Mouse (Mus musculus) ES-Bruce4 (cell line): Measurements from ENCODE around the gene Rapgef4. TPM values are rescaled to one million over a fixed set of nuclear protein-coding genes. Genes with fewer than 3 reads are reported as not detected.

Source experiments
- H3K27ac ChIP-seq: 2 replicates; pipeline ENCODE4 v1.5.1; 2012; ENCODE audit warnings: low read length, inconsistent platforms; ENCODE audit not compliant: insufficient read depth
- H3K27me3 ChIP-seq: 2 replicates; pipeline ENCODE4 v1.6.1; 2012; ENCODE audit warnings: mild to moderate bottlenecking, low read length, inconsistent platforms; ENCODE audit not compliant: control insufficient read depth, poor library complexity, insufficient read depth, severe bottlenecking
- H3K36me3 ChIP-seq: 2 replicates; pipeline ENCODE4 v1.6.1; 2012; ENCODE audit warnings: inconsistent platforms, mild to moderate bottlenecking, low read length, moderate library complexity; ENCODE audit not compliant: control insufficient read depth, poor library complexity, insufficient read depth, severe bottlenecking
- H3K4me1 ChIP-seq: one replicate; pipeline ENCODE4 v1.8.1; 2011; ENCODE audit warnings: low read length; ENCODE audit not compliant: control insufficient read depth, insufficient read depth
- H3K4me3 ChIP-seq: 2 replicates; pipeline ENCODE4 v1.5.1; 2011; ENCODE audit warnings: low read depth, mild to moderate bottlenecking, low read length
- H3K9ac ChIP-seq: 2 replicates; pipeline ENCODE4 v1.6.1; 2012; ENCODE audit warnings: low read depth, mild to moderate bottlenecking, inconsistent platforms; ENCODE audit not compliant: poor library complexity, severe bottlenecking
- H3K9me3 ChIP-seq: replicated peaks from 2 replicates; pipeline ENCODE4 v1.6.1; 2012; ENCODE audit warnings: mild to moderate bottlenecking, low read length, inconsistent platforms; ENCODE audit not compliant: control insufficient read depth, poor library complexity, insufficient read depth, severe bottlenecking
- CTCF ChIP-seq: IDR thresholded peaks from one replicate; pipeline ENCODE4 v1.8.1; 2011; ENCODE audit warnings: low read depth, low read length
- EP300 ChIP-seq: IDR thresholded peaks from 2 replicates; pipeline ENCODE4 v1.6.1; 2011; ENCODE audit warnings: low read depth, low read length; ENCODE audit not compliant: insufficient read depth
- POLR2A ChIP-seq: IDR thresholded peaks from one replicate; pipeline ENCODE4 v1.8.1; 2011; ENCODE audit warnings: low read length; ENCODE audit not compliant: insufficient read depth
- polyA plus RNA-seq: library from polyadenylated mRNA; stranded (reverse); fragments of >200 nt; gene quantifications from 2 replicates; pipeline ENCODE4 v1.2.4, GENCODE M21; 2011; ENCODE audit warnings: low read depth; ENCODE audit not compliant: missing spikeins, insufficient read depth, insufficient read length

Rapgef4 gene
- polyA plus RNA-seq, 1 experiment: not detected

DNA sequence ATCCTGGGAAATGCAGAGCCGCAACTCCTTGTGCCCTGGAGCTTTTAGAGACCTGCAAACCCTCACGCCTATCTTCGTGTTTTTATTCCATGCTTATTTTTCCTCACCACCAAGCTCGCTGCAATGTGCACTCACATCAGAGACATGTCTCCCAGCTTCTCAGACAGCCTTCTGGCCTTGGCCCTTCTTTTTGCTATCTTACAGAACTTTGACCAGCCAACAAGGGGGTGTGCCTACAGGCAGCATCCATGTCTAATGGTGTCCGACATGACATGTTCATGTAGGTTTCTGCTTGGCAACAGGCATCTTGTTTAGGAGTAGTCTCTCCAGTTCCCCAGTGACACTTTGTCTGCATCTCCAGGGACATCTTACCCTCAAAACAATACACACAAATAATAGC lies 56.3 kb downstream of the Rapgef4 start:
- H3K4me3 ChIP-seq: no peak overlapping the region
- TF ChIP-seq POLR2A (no peak), CTCF (no peak), EP300 (no peak)

DNA sequence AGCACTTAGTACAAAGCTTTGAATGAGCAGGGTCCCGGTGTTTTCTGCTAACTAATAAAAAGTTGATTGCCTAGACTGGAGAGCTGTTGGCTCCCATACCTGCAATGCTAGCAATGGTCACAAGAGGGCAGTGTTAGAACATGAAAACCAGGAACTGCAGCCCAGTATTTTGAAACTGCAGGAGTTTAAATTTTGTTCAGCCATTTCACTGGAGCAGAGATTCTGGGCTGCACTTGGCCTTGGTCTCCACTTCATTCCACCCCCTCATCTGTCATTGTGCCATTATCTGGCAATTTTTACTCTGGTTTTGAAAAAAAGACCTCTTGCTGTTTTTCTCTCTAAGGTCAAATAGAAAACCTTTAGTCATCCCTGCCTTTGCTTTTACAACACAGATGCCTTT lies 57.2 kb downstream of the Rapgef4 start:
- no peak for TF ChIP-seq POLR2A
- no peak for TF ChIP-seq EP300
- peak; percentile 1 for TF ChIP-seq CTCF
- no peaks in the 10 kb centered on the region for H3K27me3 ChIP-seq
- H3K36me3 ChIP-seq: no peaks in the 10 kb centered on the region
- no peak overlapping the region for H3K4me3 ChIP-seq
- no peaks in the 10 kb centered on the region for H3K4me1 ChIP-seq
- H3K27ac ChIP-seq: no peak overlapping the region
- no peaks in the 10 kb centered on the region for H3K9me3 ChIP-seq
- H3K9ac ChIP-seq: no peak overlapping the region

More for the DNA sequence above, 56.3 kb downstream of the Rapgef4 start:
- no peak overlapping the region for H3K9ac ChIP-seq
- no peaks in the 10 kb centered on the region for H3K36me3 ChIP-seq
- no peak overlapping the region for H3K27ac ChIP-seq
- no peaks in the 10 kb centered on the region for H3K9me3 ChIP-seq
- H3K27me3 ChIP-seq: no peaks in the 10 kb centered on the region
- H3K4me1 ChIP-seq: no peaks in the 10 kb centered on the region

DNA sequence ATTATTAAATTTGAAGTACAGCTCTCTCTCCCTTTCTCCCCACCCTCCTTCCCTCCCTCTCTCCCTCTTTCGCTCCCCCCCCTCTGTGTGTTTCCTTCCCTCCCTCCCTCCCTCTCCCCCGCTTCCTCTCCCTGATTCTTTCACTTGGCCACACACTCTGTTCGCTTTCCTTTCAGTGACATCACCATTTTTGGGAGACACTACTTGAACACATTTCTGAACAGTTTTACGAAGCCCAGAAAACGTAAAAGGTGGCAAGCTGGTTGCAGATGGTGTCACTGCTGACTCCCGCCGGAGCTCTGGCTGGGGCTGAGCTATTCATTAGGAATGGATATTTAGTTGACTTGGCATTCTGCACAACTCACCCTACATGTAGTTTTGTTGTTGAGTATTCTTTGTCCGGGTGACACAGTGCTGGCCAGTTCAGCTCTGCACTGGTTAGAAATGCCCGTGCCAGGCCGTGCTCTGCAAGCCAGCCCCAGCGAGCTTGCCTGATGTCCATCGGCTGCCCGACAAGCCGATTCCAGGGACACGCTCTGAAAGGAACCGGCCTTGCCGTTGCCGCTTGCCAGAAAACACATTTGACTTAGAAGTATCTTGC lies 57.7 kb downstream of the Rapgef4 start:
- TF ChIP-seq EP300 (no peak), CTCF (no peak), POLR2A (no peak)
- Histone ChIP-seq H3K4me3 (no peak overlapping the region), H3K9me3 (no peaks in the 10 kb centered on the region), H3K9ac (no peak overlapping the region), H3K27me3 (no peaks in the 10 kb centered on the region), H3K27ac (no peak overlapping the region), H3K36me3 (no peaks in the 10 kb centered on the region), H3K4me1 (no peaks in the 10 kb centered on the region)

DNA sequence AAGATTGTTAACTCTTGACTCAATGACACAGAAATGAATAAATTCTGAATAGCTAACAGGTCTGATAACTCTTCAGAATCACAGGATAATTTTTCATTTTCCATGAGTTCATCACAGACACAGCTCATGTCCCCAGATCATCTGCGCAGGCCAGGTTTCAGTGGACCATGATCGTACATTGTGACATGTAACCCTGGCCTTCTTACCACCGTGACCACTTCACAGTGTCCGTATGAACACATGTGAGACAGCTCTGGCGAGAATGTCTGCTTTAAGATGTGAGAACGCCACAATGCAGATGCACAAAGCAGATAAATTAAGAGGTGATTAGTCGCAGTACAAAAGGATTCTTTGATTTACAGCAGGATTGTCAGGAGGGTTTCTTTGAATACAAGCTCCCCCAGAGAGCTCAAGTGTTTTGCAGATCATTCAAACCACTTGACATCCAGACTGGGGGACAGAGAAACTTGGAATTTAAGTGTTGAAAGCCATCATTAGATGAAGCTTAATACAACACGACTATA lies 58.5 kb downstream of the Rapgef4 start:
- Histone ChIP-seq H3K36me3 (no peaks in the 10 kb centered on the region), H3K4me1 (no peaks in the 10 kb centered on the region), H3K27me3 (no peaks in the 10 kb centered on the region), H3K4me3 (no peak overlapping the region), H3K27ac (no peak overlapping the region), H3K9me3 (no peaks in the 10 kb centered on the region), H3K9ac (no peak overlapping the region)
- no peak for TF ChIP-seq EP300
- no peak for TF ChIP-seq POLR2A
- no peak for TF ChIP-seq CTCF

DNA sequence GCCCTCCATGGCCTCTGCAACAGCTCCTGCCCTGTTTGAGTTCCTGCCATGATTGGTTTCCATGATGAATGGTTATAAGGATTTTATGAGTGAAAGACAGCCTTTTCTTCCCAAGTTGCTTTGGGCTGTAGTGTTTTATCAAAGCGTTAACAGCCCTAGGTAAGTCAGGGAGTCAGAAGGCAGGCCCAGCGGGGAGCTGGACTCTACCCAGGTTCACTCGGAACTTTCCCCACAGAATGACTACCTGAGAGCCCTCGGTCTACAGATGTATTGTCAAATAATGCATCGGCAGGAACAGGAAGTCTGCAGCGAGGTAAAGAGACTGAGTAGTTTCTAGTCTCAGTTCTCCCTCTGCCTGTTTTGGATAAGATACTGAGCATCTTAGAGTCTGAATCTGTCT lies 60.0 kb downstream of the Rapgef4 start:
- H3K9me3 ChIP-seq: no peaks in the 10 kb centered on the region
- no peaks in the 10 kb centered on the region for H3K36me3 ChIP-seq
- H3K4me1 ChIP-seq: no peaks in the 10 kb centered on the region
- H3K4me3 ChIP-seq: no peak overlapping the region
- no peak for TF ChIP-seq CTCF
- no peak for TF ChIP-seq POLR2A
- no peak for TF ChIP-seq EP300
- no peak overlapping the region for H3K9ac ChIP-seq
- no peak overlapping the region for H3K27ac ChIP-seq
- no peaks in the 10 kb centered on the region for H3K27me3 ChIP-seq

DNA sequence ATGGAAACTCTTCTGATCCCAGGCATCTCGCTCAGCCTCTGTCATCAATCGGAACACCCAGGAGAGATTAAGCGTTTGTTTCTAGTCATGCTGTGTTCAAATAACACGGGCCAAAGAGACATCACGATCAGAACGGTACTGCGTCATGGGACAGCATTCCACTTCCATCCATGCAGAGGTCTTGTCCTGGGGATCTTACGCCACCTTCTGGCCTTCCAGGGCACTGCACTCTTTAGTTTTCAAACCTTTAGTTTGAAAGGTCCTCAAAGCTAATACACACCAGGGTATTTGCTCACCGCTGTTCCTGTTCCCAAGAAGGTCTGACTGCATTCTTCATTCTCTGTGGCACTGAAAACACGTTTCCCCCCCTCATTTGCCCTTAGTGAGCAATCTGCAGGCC lies 61.1 kb downstream of the Rapgef4 start:
- no peak overlapping the region for H3K4me3 ChIP-seq
- H3K27me3 ChIP-seq: 0 out of 2 replicates have a peak, but pooled peaks cover 2% of the 10 kb centered on the region
- H3K4me1 ChIP-seq: no peaks in the 10 kb centered on the region
- no peaks in the 10 kb centered on the region for H3K36me3 ChIP-seq
- H3K9ac ChIP-seq: no peak overlapping the region
- H3K27ac ChIP-seq: no peak overlapping the region
- no peaks in the 10 kb centered on the region for H3K9me3 ChIP-seq
- TF ChIP-seq CTCF (peak; percentile 62), POLR2A (no peak), EP300 (no peak)
